Mouse (Mus musculus) liver, adult 2 months (tissue): ENCODE data around the gene Lrrc15. TPM values are rescaled to one million over a fixed set of nuclear protein-coding genes. Genes with fewer than 3 reads are reported as not detected.

Source experiments
- DNase-seq: peaks from one replicate; pipeline ENCODE4 v3.0.0-alpha.2; 2011; ENCODE audit warnings: low read depth, low spot score; ENCODE audit errors: extremely low read depth
- H3K27ac ChIP-seq: fragments of 200-500 bp; replicated peaks from 2 replicates; pipeline ENCODE4 v1.5.1; 2012; ENCODE audit warnings: low read depth, mild to moderate bottlenecking, control low read depth, inconsistent platforms, low read length; ENCODE audit not compliant: insufficient read depth
- H3K27me3 ChIP-seq: fragments of 200-500 bp; 2 replicates; pipeline ENCODE4 v1.6.1; 2012; ENCODE audit warnings: mild to moderate bottlenecking, moderate library complexity, low read length, inconsistent platforms; ENCODE audit not compliant: control insufficient read depth, insufficient read depth
- H3K36me3 ChIP-seq: fragments of 200-500 bp; 2 replicates; pipeline ENCODE4 v1.6.1; 2012; ENCODE audit warnings: low read length, inconsistent platforms; ENCODE audit not compliant: control insufficient read depth, insufficient read depth
- H3K4me1 ChIP-seq: fragments of 200-500 bp; 2 replicates; pipeline ENCODE4 v1.6.1; 2011; ENCODE audit warnings: low read length; ENCODE audit not compliant: control insufficient read depth, insufficient read depth
- H3K4me3 ChIP-seq: fragments of 200-500 bp; 2 replicates; pipeline ENCODE4 v1.5.1; 2011; ENCODE audit warnings: low read depth, mild to moderate bottlenecking, control low read depth, low read length, moderate library complexity; ENCODE audit not compliant: insufficient read depth
- H3K79me2 ChIP-seq: fragments of 200-500 bp; 2 replicates; pipeline ENCODE4 v1.6.1; 2012; ENCODE audit warnings: inconsistent platforms, mild to moderate bottlenecking, low read length, moderate library complexity; ENCODE audit not compliant: control insufficient read depth, insufficient read depth
- H3K9ac ChIP-seq: fragments of 200-500 bp; 2 replicates; pipeline ENCODE4 v1.6.1; 2012; ENCODE audit warnings: low read depth, mild to moderate bottlenecking, control low read depth, inconsistent platforms, low read length
- CTCF ChIP-seq: fragments of 200-500 bp; IDR thresholded peaks from 2 replicates; pipeline ENCODE4 v1.5.1; 2011; ENCODE audit warnings: low read depth, low read length, control low read depth
- POLR2A ChIP-seq: fragments of 200-500 bp; IDR thresholded peaks from 2 replicates; pipeline ENCODE4 v1.6.1; 2011; ENCODE audit warnings: low read length, control low read depth; ENCODE audit not compliant: insufficient read depth; ENCODE audit errors: extremely low read depth
- WGBS: fragments of 180-500 bp; shearing (Covaris S2); methylation state at CpG from one replicate; pipeline ENCODE4 v1.1.7; 2018; 5-methylcytosine and 5-hydroxymethylcytosine counted together
- polyA plus RNA-seq: library from polyadenylated mRNA; depleted of rRNA; stranded (reverse); fragments of >200 nt; gene quantifications from 2 replicates; pipeline ENCODE4 v1.2.3, GENCODE M21; 2012
- total RNA-seq: library from RNA; depleted of rRNA; stranded (reverse); fragments of >200 nt; gene quantifications from 2 replicates; pipeline ENCODE4 v1.2.3, GENCODE M21; 2014

Gene Lrrc15
- total and polyA plus RNA-seq, 2 experiments: not detected

GRCm38 (mm10) chr16:30308616-30309394 is 25.7 kb upstream of the Lrrc15 start:
- peak overlapping the region; percentile 68 for H3K9ac ChIP-seq
- no peak for TF ChIP-seq POLR2A
- TF ChIP-seq CTCF: peak; percentile 54

GRCm38 (mm10) chr16:30307961-30308615 is 25.0 kb upstream of the Lrrc15 start:
- Histone ChIP-seq H3K79me2 (no peaks in the 10 kb centered on the region), H3K4me3 (peak overlapping the region; percentile 48), H3K27ac (no peak overlapping the region), H3K27me3 (no peaks in the 10 kb centered on the region), H3K36me3 (peaks cover 3% of the 10 kb centered on the region; the same call in 1 of the 2 replicates), H3K9ac (peak overlapping the region; percentile 68), H3K4me1 (peaks cover 17% of the 10 kb centered on the region)
- TF ChIP-seq POLR2A: no peak
- no peak for DNase-seq
- WGBS: 28% methylated on average over 29 of the region's 29 CpGs

More at GRCm38 (mm10) chr16:30308616-30309394, 25.7 kb upstream of the Lrrc15 start:
- Histone ChIP-seq H3K4me1 (peaks cover 17% of the 10 kb centered on the region), H3K4me3 (peak overlapping the region; percentile 48), H3K27ac (no peak overlapping the region), H3K27me3 (no peaks in the 10 kb centered on the region), H3K36me3 (peaks cover 3% of the 10 kb centered on the region; the same call in 1 of the 2 replicates), H3K79me2 (no peaks in the 10 kb centered on the region)
- peak; percentile 53 for DNase-seq
- WGBS: 1% methylated on average over 72 of the region's 72 CpGs

- WGBS: 74% methylated on average over 12 of the region's 12 CpGs
- Histone ChIP-seq H3K27me3 (no peaks in the 10 kb centered on the region), H3K79me2 (no peaks in the 10 kb centered on the region)
Measured at GRCm38 (mm10) chr16:30307306-30307705, 24.2 kb upstream of the Lrrc15 start.

GRCm38 (mm10) chr16:30306102-30306501 is 23.0 kb upstream of the Lrrc15 start:
- Histone ChIP-seq H3K36me3 (no peaks in the 10 kb centered on the region), H3K79me2 (no peaks in the 10 kb centered on the region), H3K4me3 (no peak overlapping the region), H3K27me3 (no peaks in the 10 kb centered on the region; the same call in 1 of the 2 replicates), H3K4me1 (peaks cover 17% of the 10 kb centered on the region), H3K9ac (no peak overlapping the region), H3K27ac (no peak overlapping the region)
- no peak for DNase-seq
- WGBS: 89% methylated on average over 4 of the region's 4 CpGs
- TF ChIP-seq POLR2A: no peak
- no peak for TF ChIP-seq CTCF

More at GRCm38 (mm10) chr16:30307306-30307705, 24.2 kb upstream of the Lrrc15 start:
- no peak overlapping the region for H3K4me3 ChIP-seq
- H3K4me1 ChIP-seq: peaks cover 17% of the 10 kb centered on the region
- no peak for TF ChIP-seq CTCF
- no peak for TF ChIP-seq POLR2A
- H3K27ac ChIP-seq: no peak overlapping the region
- H3K9ac ChIP-seq: no peak overlapping the region
- DNase-seq: no peak
- H3K36me3 ChIP-seq: 0 out of 2 replicates have a peak, but pooled peaks cover 1% of the 10 kb centered on the region

- H3K27me3 ChIP-seq: no peaks in the 10 kb centered on the region; the same call in 1 of the 2 replicates
- no peak overlapping the region for H3K9ac ChIP-seq
- H3K4me1 ChIP-seq: peaks cover 6% of the 10 kb centered on the region; the same call in 1 of the 2 replicates
- no peak for TF ChIP-seq CTCF
- no peak for TF ChIP-seq POLR2A
- H3K4me3 ChIP-seq: no peak overlapping the region
- no peaks in the 10 kb centered on the region for H3K36me3 ChIP-seq
- H3K79me2 ChIP-seq: no peaks in the 10 kb centered on the region
- DNase-seq: no peak
- WGBS: 69% methylated on average over 5 of the region's 5 CpGs
- H3K27ac ChIP-seq: no peak overlapping the region
Measured at GRCm38 (mm10) chr16:30304236-30304635, 21.2 kb upstream of the Lrrc15 start.
